Mouse (Mus musculus): Measurements from ENCODE around the gene Syvn1. TPM values are rescaled to one million over a fixed set of nuclear protein-coding genes. Genes with fewer than 3 reads are reported as not detected.
A peak's percentile ranks its signal among the peaks of the same experiment; 100 is the strongest.
"Not testable (repeated sequence)": the region's sequence is repeated elsewhere in the genome, so short reads cannot be mapped to it uniquely, and the experiment has no call there.

Syvn1 gene
- polyA plus RNA-seq, 1 experiment from 2014 or later, result 26.7 TPM

DNA sequence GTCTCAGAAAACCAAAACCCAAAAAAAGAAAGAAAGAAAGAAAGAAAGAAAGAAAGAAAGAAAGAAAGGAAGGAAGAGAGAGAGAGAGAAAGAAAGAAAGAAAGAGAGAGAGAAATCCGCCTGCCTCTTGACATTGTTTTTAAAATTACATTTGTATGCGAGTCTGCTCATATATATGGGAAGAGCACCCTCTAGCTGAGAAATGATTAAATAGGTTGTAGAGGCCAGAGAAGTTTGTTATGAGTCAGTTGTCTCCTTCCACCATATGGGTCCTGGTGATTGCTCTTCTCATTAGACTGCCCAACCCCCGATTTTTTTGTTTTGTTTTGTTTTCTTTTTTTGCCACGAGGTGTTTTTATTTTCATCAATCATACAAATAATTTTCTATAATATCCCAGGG is 2.3 kb upstream of the Syvn1 start:
- H3K9me3 ChIP-seq; H3K36me3 ChIP-seq; H3K4me2 ChIP-seq; H3K27me3 ChIP-seq (replicated peaks); ATAC-seq (ENCODE audit: insufficient read depth, low FRiP score, low read depth); H3K4me3 ChIP-seq (replicated peaks); H3K9ac ChIP-seq; H3K27ac ChIP-seq: not testable (repeated sequence)
- 45% methylated on average over 4 of the region's 4 CpGs for WGBS
- peaks cover 13% of the 10 kb centered on the region for H3K4me1 ChIP-seq

DNA sequence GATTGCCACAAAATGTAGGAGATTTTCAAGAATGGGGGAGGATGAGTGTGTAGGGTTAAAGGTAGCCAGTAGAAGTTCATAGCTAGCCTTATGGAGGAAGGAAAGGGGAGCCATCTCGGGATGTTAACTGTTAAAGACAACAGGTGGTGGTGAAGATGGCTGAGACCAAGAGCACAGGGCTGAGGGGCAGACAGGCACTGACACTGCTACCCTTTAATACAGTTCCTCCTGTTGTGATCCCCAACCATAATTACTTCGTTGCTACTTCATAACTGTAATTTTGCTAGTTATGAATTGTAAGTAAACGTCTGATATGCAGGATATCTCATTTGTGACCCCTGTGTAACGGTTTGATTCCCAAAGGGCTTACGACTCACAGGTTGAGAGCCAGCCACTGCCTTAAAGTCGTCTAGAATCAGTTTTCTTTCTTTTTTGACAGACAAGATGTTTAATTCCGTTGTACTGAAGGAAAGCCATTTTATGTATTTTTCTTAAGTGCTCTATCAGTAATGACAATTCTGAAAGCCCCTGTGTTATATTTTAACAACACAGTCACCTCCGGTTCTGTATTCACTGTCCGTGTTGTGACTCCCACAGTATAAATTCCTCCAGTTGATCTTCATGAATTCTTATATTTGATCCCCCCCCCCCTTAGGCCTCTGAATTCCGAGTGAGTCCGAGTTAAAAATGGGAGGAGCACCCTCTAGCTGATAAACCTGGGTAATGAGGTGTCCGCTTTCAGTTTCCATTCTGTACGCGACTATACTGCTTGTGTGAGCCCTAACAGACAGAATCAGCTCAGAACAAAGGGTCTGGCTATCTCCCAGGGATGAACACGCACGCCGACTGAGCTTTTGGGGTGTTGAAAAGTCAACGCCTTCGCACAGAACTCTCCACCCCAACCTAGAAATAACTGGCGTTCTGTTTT is 746 bp upstream of the Syvn1 start:
- H3K4me3 ChIP-seq (replicated peaks), result peak overlapping the region; percentile 93
- ATAC-seq (ENCODE audit: insufficient read depth, low FRiP score, low read depth), result peak; percentile 61; the same call in 1 of the 2 replicates
- peak overlapping the region; percentile 99 for H3K27ac ChIP-seq
- 12% methylated on average over 20 of the region's 20 CpGs for WGBS
- peak overlapping the region; percentile 40; the same call in 1 of the 2 replicates for H3K9ac ChIP-seq
- H3K4me2 ChIP-seq, result peak overlapping the region; percentile 54
- peaks cover 13% of the 10 kb centered on the region for H3K4me1 ChIP-seq
- no peaks in the 10 kb centered on the region for H3K9me3 ChIP-seq
- peaks cover 23% of the 10 kb centered on the region for H3K36me3 ChIP-seq
- no peaks in the 10 kb centered on the region for H3K27me3 ChIP-seq (replicated peaks)

DNA sequence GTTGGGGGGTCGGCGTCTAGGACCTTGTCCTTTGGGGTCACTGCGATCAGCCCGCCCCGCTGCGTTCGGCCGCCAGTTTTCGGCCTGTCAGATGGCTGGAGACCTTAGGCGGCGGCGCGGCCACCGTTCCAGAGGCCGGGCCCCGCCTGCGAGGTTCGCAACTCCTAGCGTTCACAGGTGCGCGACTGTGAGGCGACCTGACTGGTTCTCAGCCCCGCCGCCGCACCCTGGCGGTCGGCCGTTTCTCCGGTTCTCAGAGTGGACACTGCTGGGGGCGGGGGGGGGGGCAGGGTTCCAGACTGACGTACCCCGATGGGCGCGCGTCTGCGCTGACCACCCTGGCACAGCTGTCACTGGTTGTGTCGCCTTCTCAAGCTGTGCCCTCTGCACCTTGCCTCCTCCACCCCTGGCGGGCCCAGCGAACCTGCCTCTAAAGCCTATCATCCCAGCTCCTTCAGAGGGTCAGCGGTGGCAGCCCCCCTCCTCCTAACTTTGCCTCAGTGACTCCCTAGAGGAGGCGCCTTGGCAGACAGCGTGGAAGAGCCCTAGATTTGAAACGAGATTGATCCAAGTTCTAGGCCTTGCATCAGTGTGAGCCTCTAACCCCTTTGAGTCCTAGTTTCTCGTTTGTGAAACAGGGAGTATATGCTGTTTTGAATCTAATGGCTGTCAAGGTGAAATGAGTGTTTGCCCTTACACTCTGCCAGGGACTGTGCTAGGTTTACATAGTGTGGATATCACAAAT is 950 bp downstream of the Syvn1 start:
- Histone ChIP-seq H3K9me3 (no peaks in the 10 kb centered on the region), H3K4me3 (replicated peaks) (peak overlapping the region; percentile 93), H3K9ac (peak overlapping the region; percentile 70), H3K36me3 (peaks cover 40% of the 10 kb centered on the region), H3K27ac (peak overlapping the region; percentile 99), H3K4me1 (peaks cover 13% of the 10 kb centered on the region), H3K4me2 (peak overlapping the region; percentile 89), H3K27me3 (replicated peaks) (no peaks in the 10 kb centered on the region)
- WGBS, result 1% methylated on average over 44 of the region's 44 CpGs
- no peak for ATAC-seq (ENCODE audit: insufficient read depth, low FRiP score, low read depth)

DNA sequence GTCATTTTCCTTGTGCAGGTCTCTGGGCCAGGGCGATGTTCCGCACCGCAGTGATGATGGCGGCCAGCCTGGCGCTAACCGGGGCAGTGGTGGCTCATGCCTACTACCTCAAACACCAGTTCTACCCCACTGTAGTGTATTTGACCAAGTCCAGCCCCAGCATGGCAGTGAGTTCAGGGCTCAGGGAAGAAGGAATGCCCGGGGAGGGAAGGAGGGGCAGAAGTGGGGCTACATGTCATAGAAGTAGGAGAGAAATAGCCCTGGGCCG is 1.5 kb downstream of the Syvn1 start:
- H3K27ac ChIP-seq, result no peak overlapping the region
- WGBS, result 77% methylated on average over 8 of the region's 8 CpGs

DNA sequence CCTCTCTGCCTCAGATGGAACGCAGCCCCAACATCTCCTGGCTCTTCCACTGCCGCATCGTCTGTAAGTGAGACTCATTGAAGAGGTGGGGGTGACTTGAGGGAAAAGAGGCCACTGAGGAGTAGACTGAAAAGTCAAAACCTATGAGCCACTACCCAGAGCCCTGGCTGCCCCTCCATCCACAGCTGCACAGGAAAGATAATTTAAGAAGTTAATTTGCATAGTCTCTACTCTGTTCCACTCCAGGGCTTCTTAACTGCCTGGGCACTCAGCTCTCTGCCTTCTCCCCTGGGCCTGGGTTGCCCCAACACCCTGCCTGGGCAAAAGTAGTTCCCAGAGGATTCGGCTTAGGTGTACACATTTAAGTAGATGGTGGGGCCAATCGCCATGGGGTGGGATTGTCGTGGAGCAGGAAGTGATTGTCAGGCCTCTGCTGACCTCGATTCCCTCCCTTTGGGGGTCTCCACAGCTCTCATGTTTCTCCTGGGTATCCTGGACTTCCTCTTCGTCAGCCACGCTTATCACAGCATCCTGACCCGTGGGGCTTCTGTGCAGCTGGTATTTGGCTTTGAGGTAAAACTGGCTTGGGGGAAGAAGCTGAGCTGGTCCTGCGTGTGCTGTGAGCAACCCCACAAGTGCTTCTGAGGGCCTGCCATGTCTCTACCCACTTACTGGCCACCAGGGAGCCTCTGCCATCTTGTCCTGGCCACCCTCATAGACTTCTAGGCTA is 2.5 kb downstream of the Syvn1 start:
- Histone ChIP-seq H3K4me3 (replicated peaks) (no peak overlapping the region), H3K36me3 (peaks cover 52% of the 10 kb centered on the region), H3K27me3 (replicated peaks) (no peaks in the 10 kb centered on the region), H3K9ac (no peak overlapping the region), H3K9me3 (no peaks in the 10 kb centered on the region), H3K4me2 (peak overlapping the region; percentile 89; the same call in 1 of the 2 replicates), H3K27ac (no peak overlapping the region), H3K4me1 (peaks cover 13% of the 10 kb centered on the region)
- WGBS, result 84% methylated on average over 11 of the region's 11 CpGs
- ATAC-seq (ENCODE audit: insufficient read depth, low FRiP score, low read depth), result no peak

More for the DNA sequence above, 1.5 kb downstream of the Syvn1 start:
- peak overlapping the region; percentile 70; the same call in 1 of the 2 replicates for H3K9ac ChIP-seq
- peak overlapping the region; percentile 89 for H3K4me2 ChIP-seq
- H3K9me3 ChIP-seq, result no peaks in the 10 kb centered on the region
- H3K27me3 ChIP-seq (replicated peaks), result no peaks in the 10 kb centered on the region
- H3K4me1 ChIP-seq, result peaks cover 13% of the 10 kb centered on the region
- H3K4me3 ChIP-seq (replicated peaks), result peak overlapping the region; percentile 93
- peaks cover 44% of the 10 kb centered on the region for H3K36me3 ChIP-seq
- ATAC-seq (ENCODE audit: insufficient read depth, low FRiP score, low read depth), result no peak

DNA sequence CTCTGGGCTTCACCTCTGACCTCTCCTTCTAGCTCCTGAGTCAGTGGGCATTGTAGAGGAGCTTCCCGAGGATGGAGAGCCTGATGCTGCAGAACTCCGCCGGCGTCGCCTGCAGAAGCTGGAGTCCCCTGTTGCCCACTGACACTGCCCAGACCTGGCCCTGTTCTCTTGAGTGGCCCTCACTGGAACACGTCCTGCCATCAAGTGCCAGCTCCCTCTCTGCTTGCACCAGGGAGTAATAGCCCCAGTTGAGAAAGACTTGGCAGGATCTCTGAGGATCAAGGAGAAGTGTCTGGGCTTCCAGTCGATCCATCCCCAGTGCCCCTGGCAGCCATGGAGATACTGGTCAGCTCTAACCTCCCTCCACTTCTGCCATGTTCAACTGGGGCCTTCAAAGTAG is 6.1 kb downstream of the Syvn1 start:
- no peaks in the 10 kb centered on the region for H3K9me3 ChIP-seq
- peaks cover 71% of the 10 kb centered on the region for H3K36me3 ChIP-seq
- H3K27ac ChIP-seq, result no peak overlapping the region
- ATAC-seq (ENCODE audit: insufficient read depth, low FRiP score, low read depth), result no peak
- no peak overlapping the region for H3K9ac ChIP-seq
- 81% methylated on average over 7 of the region's 7 CpGs for WGBS
- no peaks in the 10 kb centered on the region for H3K27me3 ChIP-seq (replicated peaks)
- peaks cover 22% of the 10 kb centered on the region for H3K4me1 ChIP-seq
- H3K4me3 ChIP-seq (replicated peaks), result no peak overlapping the region
- no peak overlapping the region for H3K4me2 ChIP-seq

DNA sequence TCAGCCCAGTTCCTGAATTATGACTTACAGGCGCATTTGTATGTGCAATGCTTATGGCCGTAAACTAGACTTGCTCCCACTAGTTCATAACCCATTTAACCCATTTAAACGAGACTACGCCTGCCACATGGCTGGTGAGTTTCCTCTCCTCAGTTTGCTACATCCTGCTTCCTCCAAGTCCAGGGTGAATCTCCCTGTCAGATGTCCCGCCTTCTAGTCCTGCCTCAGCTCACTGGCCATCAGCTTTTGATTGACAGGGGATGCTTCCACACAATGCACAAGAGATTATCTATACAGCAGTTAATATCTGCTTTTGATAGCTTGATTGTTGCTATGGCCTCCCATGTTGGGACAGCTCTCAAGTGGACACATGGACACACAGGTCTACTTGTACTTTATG is 7.9 kb downstream of the Syvn1 start:
- H3K27ac ChIP-seq, result no peak overlapping the region
- peaks cover 62% of the 10 kb centered on the region for H3K36me3 ChIP-seq
- no peak overlapping the region for H3K9ac ChIP-seq
- WGBS, result 86% methylated on average over 5 of the region's 5 CpGs
- H3K9me3 ChIP-seq, result no peaks in the 10 kb centered on the region
- H3K4me2 ChIP-seq, result no peak overlapping the region
- H3K27me3 ChIP-seq (replicated peaks), result no peaks in the 10 kb centered on the region
- H3K4me3 ChIP-seq (replicated peaks), result no peak overlapping the region
- H3K4me1 ChIP-seq, result peaks cover 16% of the 10 kb centered on the region
- no peak for ATAC-seq (ENCODE audit: insufficient read depth, low FRiP score, low read depth)

DNA sequence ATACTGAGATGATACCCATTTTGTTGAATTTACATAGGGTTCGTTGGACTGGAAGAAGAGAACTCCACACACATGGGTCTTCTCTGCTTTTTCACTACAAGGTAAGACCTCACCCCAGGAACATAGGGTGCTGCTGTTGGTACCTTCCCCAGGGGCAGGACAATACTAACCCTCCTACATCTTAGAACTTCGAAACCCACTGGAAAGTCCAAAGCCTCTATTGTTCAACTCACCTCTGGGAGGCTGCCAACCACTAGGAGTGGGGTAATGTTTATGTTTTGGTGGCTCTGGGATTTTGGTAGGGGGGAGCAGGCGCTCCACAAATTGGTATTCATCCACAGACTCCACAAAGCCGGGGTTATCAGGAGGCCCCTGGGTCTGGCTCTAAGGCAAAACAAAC is 10.3 kb downstream of the Syvn1 start:
- H3K4me2 ChIP-seq, result peak overlapping the region; percentile 70
- no peaks in the 10 kb centered on the region for H3K9me3 ChIP-seq
- peak overlapping the region; percentile 86 for H3K4me3 ChIP-seq (replicated peaks)
- H3K27me3 ChIP-seq (replicated peaks), result no peaks in the 10 kb centered on the region
- H3K27ac ChIP-seq, result no peak overlapping the region; the same call in 1 of the 2 replicates
- H3K9ac ChIP-seq, result peak overlapping the region; percentile 35; the same call in 1 of the 2 replicates
- peaks cover 17% of the 10 kb centered on the region for H3K4me1 ChIP-seq
- ATAC-seq (ENCODE audit: insufficient read depth, low FRiP score, low read depth), result no peak
- 47% methylated on average over 4 of the region's 4 CpGs for WGBS
- peaks cover 40% of the 10 kb centered on the region for H3K36me3 ChIP-seq

DNA sequence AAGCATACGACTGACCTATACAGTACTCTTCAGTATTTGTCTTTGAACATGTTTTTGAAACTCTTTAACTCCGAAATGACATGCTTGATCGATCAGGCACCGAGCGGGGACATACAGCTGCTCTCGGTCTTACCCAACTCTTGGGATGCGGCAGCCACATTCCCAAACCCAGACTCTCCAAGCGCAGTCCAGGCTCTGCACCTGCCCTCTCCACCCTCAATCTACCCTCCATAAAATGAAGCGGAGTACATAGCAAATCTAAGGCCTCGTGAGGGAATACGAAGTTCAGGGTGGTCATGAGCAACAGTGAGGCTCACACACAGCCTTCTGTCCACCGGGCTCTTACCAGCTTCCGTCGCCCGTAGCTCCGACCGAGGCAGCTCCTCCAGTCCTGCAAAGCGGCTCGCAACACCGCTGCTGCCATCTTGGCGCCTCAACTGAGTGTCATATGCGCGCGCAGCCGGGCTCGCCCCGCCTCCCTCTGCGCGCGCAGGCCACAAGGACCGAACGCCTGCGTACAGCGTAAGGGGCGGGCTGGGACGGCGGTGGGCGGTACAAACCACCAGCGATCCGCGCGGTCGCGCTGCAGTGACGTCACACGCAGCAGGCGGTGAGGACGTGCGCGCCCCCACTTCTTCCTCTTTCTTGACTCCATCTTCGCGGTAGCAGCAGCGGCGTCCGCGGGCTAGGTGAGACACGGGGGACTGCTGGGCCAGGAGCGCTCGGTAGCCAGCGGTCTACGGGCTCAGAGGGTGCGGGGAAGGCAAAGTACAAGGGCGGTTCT is 11.1 kb downstream of the Syvn1 start, which contains the start of the genes Mrpl49 and Fau:
Gene Mrpl49, minus strand, starts transcription at position 473 of the 784 bp plus-strand sequence.
Gene Fau, plus strand, starts transcription at position 532 of the 784 bp plus-strand sequence.
- Histone ChIP-seq H3K4me3 (replicated peaks) (peak within 1 kb of the TSS; percentile 86), H3K4me1 (peaks cover 25% of the 10 kb centered on the region), H3K27me3 (replicated peaks) (no peaks in the 10 kb centered on the region), H3K36me3 (peaks cover 33% of the 10 kb centered on the region), H3K4me2 (peak within 1 kb of the TSS; percentile 70), H3K9ac (peak within 1 kb of the TSS; percentile 73), H3K9me3 (no peaks in the 10 kb centered on the region), H3K27ac (peak within 1 kb of the TSS; percentile 80)
- WGBS, result under 1% methylated on average over 63 of the region's 63 CpGs
- ATAC-seq (ENCODE audit: insufficient read depth, low FRiP score, low read depth), result peak; percentile 87

DNA sequence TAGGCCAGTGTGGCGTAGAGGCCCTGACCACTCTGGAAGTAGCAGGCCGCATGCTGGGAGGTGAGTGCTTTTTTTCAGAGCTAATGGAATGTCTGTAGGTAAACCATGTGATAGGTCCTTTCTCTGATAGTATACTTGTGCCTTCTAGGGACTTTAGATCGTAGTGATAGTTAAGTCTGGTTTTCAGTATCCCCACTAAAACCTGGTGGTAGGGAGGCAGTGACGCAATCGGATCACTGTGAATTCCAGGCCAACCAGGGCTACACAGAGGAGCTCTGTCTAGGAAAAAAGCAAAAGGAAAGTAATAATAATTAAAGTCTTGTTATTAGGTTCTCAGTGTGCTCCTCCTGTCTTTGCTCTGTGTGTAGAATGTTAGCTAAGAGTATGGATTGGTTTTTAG is 12.1 kb downstream of the Syvn1 start:
- Histone ChIP-seq H3K9ac (peak overlapping the region; percentile 73), H3K4me2 (peak overlapping the region; percentile 69), H3K4me1 (peaks cover 32% of the 10 kb centered on the region), H3K4me3 (replicated peaks) (peak overlapping the region; percentile 86), H3K27me3 (replicated peaks) (no peaks in the 10 kb centered on the region), H3K27ac (no peak overlapping the region), H3K9me3 (no peaks in the 10 kb centered on the region), H3K36me3 (peaks cover 24% of the 10 kb centered on the region)
- ATAC-seq (ENCODE audit: insufficient read depth, low FRiP score, low read depth), result no peak
- WGBS, result 34% methylated on average over 5 of the region's 5 CpGs

DNA sequence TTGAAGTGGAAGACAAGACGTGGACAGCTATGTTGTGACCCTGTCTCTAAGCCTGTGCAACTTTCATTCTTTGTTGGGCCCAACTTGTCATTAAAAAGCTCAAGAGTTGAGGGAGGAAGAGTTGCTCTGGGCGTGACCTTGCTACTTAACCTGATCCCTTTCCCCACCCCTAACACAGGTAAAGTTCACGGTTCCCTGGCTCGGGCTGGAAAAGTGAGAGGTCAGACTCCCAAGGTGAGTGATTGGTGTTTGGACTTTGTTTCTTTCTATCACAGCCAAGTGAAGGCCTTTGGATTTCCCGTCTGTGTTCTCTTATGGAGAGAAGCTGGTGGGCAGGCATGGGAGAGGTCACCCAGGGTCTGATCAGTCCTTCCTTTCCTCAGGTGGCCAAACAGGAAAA is 12.6 kb downstream of the Syvn1 start:
- WGBS, result 75% methylated on average over 5 of the region's 5 CpGs
- no peak overlapping the region for H3K27ac ChIP-seq

More for the DNA sequence above, 12.6 kb downstream of the Syvn1 start:
- no peak for ATAC-seq (ENCODE audit: insufficient read depth, low FRiP score, low read depth)
- Histone ChIP-seq H3K4me3 (replicated peaks) (peak overlapping the region; percentile 86), H3K9me3 (no peaks in the 10 kb centered on the region), H3K4me2 (peak overlapping the region; percentile 69), H3K4me1 (peaks cover 32% of the 10 kb centered on the region), H3K9ac (no peak overlapping the region), H3K27me3 (replicated peaks) (no peaks in the 10 kb centered on the region), H3K36me3 (peaks cover 20% of the 10 kb centered on the region)
